Mouse (Mus musculus) yolk sac, embryonic 10.5 days (tissue): ENCODE measurements at regions not wholly inside any gene's neighbourhood (a gene's known extent, or its start where the extent isn't known, plus 50 kb on each side); places are given as distances from the start of the nearest gene placed in this dataset.

Experiments
- DNase-seq: peaks from one replicate; pipeline ENCODE4 v3.0.0-alpha.2; 2017; ENCODE audit warnings: low spot score

- DNase-seq: no peak
These were observed 674.2 kb downstream of the Rfpl4b start for GRCm38 (mm10) chr10:38147421-38147820.

- DNase-seq: no peak
These were observed 682.4 kb downstream of the Rfpl4b start for GRCm38 (mm10) chr10:38139196-38139595.

DNA sequence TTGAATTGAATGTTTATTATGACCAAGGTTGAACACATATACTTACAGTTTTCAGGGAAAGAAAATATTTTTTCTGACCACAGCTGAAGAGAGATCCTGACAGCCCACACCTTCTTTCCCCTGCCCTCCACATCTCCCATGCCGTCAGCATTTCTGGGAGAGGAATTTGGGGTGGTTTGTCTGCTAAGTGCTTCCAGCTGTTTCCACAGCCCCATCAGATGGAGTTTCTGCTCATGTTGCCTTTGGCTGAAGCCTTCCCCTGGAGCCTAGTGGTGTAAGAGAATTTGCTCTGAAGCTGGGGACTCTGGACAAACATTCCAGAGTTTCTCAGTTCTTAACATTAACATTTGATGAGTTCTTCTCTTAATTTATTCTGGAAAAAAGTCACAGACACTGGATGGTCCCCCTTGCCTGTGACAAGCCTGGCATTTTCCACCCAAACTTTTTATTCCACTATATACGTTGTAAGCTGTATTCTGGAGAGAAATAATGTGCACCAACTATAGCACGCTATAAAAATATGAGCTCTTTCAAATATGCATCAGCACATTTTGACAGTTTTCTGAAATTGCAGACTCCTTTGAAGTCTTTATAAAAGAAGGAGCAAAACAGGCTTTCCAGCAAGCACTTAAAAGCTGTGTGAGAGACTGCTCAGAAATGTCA, 699.5 kb downstream of the Rfpl4b start:
- peak; percentile 19 for DNase-seq

- no peak for DNase-seq
These were observed 703.0 kb downstream of the Rfpl4b start for GRCm38 (mm10) chr10:38118601-38119000.

- DNase-seq: no peak
These were observed 705.1 kb downstream of the Rfpl4b start for GRCm38 (mm10) chr10:38116516-38116915.

DNA sequence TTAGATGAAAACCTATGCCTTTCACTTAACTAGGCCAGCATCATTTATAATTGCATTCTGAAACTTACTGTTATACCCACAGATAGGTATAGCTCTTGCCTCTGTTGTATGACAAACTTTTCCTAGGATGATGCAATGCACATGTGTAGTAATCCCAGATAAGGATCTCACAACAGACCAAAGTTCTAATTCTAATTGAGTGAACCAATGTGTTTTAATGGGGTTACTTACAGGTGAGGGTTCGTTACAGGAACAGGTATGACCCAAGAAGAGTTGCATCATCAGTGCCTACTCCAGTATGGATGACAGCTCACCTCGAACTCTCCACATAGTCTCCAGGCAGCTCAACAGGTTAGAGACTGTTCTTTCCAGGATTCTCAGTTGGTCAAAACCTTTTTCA, 707.4 kb downstream of the Rfpl4b start:
- no peak for DNase-seq

DNA sequence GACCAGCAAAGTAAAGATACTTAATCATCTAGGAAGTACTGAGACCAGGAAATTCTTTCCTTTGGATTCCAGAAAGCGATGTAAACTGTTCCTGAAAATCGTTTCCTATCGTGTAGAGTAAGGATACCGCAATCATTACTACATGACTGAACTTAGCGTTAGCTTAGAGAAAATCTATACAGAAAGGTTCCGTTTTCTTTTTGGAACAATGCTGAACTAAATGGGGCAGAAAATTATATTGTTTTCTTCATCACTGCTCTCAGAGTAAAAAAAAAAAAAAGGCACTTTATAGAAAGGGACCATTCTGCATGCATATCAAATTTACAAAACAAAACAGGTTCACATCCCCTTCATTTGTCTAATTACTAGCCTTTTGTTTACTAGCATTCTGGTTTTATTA, 713.0 kb downstream of the Rfpl4b start:
- DNase-seq: no peak

DNA sequence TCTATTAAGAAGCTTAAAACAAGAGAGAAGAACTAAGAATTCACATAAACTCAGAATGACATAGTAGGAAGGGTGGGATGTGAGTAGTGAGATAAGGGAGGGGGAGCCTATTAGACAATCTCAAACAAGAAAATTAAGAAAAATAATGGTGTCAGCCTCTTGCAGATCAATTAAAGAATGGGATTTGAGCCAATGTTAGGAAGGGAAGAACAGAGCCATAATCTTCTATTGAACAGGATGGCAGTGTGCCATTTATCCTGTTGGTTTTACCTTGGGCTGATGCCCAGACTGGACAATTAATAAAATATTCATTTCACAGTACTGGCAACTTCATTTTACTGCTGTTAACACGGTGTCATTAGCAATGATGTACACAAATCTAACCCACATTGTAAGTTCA, 718.0 kb downstream of the Rfpl4b start:
- no peak for DNase-seq

DNA sequence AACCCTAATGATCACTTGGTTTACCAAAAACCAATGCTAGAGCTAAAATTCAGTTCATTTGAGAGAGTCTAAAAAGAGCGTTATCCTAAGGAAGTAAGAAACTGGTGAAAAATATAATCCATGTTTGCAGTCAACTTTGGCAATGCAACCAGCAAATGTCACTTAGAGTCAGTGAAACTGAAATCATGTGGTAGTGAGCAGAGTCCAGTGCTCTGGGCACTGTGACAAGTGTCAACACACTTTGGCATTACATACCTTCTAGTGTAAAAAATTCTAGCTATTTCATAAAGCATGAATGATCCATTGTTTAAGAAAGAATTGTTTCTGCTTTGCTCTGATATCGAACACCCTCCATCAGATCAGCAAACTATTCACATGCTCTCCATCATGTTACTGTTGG, 743.1 kb downstream of the Rfpl4b start:
- DNase-seq: no peak

- DNase-seq: no peak
These were observed 749.2 kb downstream of the Rfpl4b start for GRCm38 (mm10) chr10:38072394-38072793.

GRCm38 (mm10) chr10:38059050-38059449, 762.5 kb downstream of the Rfpl4b start:
- no peak for DNase-seq

- no peak for DNase-seq
These were observed 811.1 kb downstream of the Rfpl4b start for GRCm38 (mm10) chr10:38010452-38010851.

GRCm38 (mm10) chr10:37995691-37996445, 825.7 kb downstream of the Rfpl4b start:
- no peak for DNase-seq

DNA sequence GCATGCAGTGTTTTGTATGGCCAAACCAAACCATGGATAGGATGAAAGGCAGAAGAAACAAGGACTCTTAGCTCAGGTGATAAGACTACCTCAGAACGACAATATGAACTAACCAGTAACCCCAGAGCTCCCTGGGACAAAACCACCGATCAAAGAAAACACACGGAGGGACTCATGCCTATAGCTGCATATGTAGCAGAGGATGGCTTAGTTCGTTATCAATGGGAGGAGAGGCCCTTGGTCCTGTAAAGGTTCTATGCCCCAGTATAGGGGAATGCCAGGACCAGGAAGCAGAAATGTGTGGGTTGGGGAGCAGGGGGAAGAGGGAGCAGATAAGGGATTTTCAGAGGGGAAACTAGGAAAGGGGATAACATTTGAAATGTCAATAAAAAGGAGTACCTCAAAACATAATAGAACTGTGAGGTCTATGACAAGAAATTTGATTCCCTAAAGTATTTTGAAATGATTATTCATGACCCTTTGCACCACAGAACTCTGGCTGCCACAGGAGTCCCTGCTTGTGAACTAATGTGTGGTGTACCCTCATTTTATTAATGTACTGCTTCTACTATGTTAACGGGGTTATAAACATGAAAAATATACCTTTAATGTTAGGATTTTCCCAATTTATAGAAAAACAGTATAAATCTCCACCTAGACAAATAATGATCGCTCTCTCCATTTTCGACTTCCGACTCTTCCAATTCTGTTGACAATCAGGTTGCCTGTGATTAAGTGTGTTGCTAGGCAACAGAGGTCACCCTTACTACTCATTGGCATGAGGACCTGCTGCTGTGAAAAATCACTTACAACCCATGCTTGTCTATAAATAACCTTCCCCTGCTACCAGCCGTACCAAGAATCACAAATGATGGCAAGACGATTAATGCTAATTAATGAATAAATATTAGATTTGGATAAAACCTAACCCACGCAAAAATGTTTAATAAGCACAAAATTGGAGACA, 833.0 kb downstream of the Rfpl4b start:
- no peak for DNase-seq

GRCm38 (mm10) chr10:37978899-37979539, 840.3 kb upstream of the Marcks start:
- no peak for DNase-seq

GRCm38 (mm10) chr10:37960051-37960450, 821.3 kb upstream of the Marcks start:
- DNase-seq: no peak

GRCm38 (mm10) chr10:37914780-37915179, 776.1 kb upstream of the Marcks start:
- no peak for DNase-seq

GRCm38 (mm10) chr10:37911669-37912068, 772.9 kb upstream of the Marcks start:
- DNase-seq: no peak

DNA sequence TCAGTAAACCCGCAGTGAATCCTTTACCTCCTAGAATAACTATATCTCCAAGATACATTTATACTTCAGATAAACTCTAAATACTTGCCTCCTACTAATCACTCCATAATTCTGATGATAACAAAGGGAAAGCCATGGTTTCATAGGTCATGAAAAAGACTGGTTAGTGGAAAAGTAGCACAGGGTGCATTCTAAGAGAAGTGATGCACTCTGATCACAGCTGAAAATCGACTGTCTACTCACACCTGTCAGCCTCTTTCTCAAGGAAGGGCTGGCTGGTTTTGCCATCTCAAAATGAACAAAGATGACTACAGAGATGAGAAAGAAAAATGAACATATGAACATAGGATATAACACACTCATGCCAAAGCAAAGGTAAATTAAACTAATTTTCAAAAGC, 769.6 kb upstream of the Marcks start:
- DNase-seq: no peak

GRCm38 (mm10) chr10:37907731-37908130, 769.0 kb upstream of the Marcks start:
- DNase-seq: no peak

DNA sequence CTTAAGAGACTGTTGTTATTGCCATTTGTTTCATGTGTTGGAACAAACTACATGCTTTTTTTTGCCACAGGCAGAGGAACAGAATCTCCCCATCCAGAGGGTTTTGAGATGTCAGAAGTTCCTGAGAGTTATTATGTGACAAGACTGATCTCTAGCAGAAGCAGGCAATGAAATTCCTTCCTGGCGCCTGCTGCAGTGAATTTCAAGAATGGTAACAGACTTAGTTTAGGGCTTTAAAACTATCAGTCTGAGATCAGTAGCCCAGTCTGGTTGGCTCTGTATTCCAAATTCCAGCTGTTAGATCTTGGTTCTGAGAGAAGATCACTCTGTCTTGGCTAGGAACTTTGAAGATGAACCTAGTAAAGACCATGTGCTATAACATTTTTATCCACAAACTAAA, 749.2 kb upstream of the Marcks start:
- DNase-seq: peak; percentile 25

GRCm38 (mm10) chr10:37880841-37881240, 742.1 kb upstream of the Marcks start:
- no peak for DNase-seq
